Mouse (Mus musculus) gastrocnemius, postnatal 4 days (tissue): ENCODE results near the gene Chrne. TPM values are rescaled to one million over a fixed set of nuclear protein-coding genes. Genes with fewer than 3 reads are reported as not detected.
"Not testable (repeated sequence)": the region's sequence is repeated elsewhere in the genome, so short reads cannot be mapped to it uniquely, and the experiment has no call there.

Experiments
- DNase-seq, 2 experiments: peaks; one replicate each; pipeline ENCODE4 v3.0.0; 2021 to 2022; ENCODE audit warnings: low spot score in 2 of 2, mixed read lengths in 2 of 2
- total RNA-seq, 2 experiments: library from RNA; stranded (reverse); gene quantifications; 2 replicates each; pipeline ENCODE4 v1.2.3; 2021

Gene Chrne
- total RNA-seq, 2 experiments from 2014 or later = 13.8 to 21.4 TPM

DNA sequence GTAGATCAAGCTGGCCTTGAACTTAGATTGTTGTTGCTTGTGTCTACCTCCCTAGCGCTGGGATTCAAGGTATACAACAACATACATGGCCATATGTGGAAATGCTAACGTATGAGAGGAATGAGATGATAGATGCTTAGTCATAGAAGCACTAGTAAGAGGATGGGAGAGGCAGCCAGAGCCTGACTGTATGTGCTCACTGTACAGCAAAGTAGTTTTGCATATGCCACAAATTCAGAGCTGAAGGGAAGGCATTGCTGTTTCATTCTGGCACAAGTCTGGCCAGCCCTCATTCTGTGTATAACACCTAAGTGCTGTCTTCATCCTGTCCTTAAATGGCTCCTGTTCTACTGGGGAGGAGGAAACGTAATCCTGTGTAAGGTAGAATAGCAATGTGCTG is 32.8 kb downstream of the Chrne start:
- DNase-seq = no peak

DNA sequence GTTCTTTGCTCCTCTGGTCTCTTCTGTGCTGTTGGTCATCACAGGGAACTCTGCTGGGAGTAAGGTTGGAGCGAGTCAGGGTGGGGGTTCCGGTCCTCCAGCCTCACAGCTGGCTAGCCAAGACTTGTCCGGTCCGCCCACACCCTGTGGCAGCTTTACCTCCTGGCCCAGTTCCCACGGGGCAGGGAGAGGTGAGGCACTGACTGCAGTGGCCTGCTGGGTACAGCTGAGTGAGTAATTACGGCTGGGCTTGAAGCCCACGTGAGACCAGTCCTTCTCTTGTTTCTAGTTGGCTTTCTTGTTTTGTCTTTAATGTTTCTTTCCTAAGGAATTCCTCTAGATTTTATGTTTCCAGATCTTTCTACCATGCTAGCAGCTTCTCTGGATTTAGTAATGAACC is 33.6 kb downstream of the Chrne start:
- DNase-seq = peak in 1 of 2 experiments; percentile 46

DNA sequence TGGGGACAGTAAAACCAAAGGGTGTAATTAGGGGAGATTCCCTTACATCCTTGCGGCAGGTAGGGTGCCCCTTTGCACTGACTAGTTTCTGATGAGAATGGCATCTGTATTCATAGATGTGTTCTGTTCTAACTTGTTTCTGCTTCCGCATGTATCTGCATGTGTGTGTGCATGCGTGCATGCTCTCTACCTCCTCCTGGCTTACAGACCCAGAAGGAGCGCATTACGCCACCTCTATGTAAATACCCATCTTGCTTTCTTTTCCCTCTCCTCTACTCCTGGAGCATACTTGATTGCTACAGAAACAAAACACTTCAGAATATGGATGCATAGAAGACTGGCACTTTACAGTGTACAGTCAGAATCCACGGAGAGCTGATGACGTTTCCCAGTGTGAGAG is 35.2 kb downstream of the Chrne start:
- DNase-seq = no peak

DNA sequence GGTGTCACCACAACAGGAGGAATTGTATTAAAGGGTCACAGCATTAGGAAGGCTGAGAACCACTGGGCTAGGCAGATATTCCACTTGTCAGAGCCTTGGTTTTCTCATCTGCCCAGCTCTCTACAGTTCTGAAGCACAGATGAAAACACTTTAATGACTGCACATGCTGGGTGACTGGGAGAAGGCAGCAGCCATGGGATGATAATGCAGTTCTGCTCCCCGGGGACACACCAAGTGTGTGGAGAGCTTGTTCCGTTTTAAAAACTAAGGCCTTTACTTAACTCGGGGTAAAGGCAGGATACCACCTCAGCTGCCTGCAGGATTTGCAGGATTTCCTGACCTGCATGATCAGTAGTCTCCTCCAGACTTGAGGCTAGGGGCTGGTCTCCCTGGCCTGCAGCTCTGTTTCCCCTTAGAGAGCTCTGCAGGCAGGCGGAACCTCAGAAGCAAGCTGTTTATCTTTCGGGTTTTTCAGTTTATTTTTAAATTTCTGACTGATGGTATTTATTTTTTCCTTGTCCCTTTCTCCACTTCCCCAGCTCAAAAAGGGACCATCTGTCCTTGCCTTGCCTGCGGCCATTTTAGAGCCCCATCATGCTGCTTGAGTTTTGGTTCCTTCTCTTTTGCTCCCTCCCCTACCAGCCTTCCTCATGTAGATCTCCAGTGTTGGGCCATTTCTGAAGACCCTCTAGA is 35.8 kb downstream of the Chrne start:
- DNase-seq = no peak

DNA sequence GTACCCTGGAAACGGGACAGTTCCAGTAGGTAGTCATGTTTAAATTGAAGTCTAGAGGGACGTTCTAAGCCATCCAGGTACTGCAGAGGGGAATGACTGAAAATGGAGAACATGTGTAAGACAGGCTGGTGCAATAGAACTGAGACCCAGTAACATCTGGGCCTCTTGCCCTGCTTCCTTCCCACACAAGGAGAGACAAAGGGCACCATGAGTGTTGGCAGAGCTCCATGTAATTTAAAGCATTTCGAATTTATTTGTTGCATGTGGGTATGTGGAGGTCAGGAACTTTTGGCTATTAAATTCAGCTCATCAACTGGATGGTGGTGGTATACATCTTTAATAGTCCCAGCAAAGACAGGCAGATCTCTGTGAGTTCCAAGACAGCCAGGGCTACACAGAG is 36.8 kb downstream of the Chrne start:
- DNase-seq = no peak

DNA sequence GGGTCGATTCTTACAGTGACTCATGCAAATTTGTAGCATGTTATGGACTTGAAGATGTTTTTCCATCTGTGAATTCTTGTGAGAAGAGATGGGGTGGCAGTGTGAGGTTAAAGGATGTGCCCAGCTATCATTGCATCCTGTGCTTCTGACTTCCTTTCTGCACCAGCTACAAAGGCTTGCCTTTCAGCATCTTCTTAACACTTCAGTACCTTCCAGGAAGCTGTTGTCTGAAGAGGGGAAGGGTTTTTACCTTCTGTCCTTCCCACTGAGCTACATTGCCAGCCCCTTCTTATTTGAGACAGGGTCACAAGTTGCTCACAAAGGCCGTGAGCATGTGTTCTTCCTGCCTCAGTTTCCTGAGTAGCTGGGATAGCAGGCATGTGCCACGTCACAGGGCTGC is 38.1 kb downstream of the Chrne start:
- no peak for DNase-seq

DNA sequence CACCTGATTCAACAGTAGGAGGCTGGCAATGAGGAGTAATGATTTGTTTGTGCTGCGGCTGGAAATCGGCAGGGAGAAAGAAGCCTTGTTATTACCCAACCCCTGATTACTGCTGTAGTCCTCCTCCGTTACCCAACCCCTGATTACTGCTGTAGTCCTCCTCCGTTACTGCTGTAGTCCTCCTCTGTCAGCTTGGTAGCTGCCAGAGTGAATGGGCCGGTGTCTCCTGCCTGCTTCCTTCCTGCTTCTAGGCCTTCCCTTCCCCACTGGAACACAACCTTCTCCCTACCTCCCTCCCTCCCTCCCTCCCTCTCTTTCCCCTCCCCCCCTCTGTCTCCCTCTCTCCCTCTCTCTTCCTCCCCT is 38.7 kb downstream of the Chrne start:
- DNase-seq = no peak

DNA sequence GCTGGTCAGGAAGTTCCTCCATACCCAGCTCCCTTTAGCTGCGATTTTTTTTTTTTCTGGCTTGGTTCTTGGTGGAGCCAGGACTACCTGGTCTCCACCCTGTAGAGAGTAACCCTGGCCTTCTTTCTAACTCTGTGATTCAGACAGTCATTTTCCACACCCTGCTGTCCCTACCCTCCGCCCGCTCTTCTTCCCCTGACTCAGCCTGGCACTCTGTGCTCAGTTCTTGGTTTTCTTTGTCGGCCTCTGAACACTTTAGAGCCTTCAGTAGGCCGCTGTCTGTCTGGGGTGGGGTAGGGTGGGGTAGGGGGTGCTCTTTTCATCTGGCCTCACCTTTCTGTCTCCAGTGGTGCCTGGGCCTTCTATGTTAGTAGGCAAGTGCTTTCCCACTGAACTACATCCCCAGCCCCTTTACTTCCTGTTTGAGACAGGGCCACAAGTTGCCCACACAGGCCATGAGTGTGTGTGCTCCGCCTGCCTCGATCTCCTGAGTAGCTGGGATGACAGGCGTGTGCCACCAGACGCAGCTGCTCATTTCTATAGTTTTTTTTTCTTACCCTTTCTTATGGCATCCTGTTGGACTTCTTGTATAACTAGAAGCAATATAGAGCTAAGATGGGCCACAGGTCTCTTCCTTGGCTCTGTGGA is 39.2 kb downstream of the Chrne start:
- no peak for DNase-seq

DNA sequence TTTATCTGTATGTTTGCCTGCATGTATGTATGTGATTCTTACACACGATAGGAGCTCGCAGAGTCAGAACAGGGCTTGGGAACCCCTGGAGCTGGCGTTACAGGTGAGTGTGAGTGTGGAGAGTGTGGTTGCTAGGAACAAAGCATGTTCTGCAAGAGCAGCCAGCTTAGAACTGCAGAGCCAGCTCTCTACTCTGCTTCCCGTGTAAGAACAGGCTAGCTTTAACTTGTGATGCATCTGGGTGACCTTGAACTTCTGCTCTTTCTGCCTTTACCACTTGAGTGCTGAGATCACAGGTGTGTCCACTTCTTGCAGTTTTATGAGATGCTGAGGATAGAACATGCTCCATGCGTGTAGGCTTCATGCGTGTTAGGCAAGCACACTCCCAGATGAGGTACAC is 40.1 kb downstream of the Chrne start:
- no peak for DNase-seq

DNA sequence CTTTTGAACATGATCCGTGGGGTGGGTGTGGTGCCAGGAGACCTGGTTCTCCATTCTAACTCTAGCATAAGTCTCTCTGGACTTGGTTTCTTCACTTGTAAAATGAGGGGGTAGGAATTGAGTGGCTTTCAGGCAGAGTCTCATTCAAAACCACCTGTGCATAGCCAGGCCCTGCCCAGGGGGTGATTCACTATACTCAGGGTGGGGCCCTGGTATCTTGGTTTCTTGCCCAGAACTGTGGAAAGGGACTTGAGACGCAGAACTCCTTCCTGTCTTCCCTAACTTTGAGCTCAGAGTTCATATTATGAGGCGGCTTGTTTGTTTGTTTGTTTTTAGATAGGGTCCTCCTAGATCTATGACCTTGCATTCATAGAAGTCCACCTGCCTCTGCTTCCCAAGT is 41.8 kb downstream of the Chrne start:
- DNase-seq = no peak

DNA sequence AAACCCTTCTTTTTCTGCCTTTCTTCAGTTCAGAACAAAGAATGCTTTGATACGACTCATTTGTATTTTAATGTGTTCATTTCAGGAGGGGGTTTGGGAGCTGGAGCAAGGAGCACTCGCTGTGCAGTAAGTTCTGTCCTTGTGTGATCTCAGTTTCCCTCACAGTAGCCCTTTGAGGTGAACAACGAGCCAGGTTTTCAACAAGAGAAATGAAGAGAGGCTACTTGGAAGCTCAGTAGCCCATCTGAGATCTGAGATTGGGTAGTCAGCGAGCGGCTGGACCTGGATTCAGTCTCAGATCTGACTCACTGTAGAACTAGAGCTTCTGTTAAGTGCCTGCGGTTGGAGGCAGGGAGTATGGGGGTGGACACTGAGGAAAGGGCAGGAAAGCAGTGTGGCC is 45.1 kb downstream of the Chrne start:
- DNase-seq = no peak

DNA sequence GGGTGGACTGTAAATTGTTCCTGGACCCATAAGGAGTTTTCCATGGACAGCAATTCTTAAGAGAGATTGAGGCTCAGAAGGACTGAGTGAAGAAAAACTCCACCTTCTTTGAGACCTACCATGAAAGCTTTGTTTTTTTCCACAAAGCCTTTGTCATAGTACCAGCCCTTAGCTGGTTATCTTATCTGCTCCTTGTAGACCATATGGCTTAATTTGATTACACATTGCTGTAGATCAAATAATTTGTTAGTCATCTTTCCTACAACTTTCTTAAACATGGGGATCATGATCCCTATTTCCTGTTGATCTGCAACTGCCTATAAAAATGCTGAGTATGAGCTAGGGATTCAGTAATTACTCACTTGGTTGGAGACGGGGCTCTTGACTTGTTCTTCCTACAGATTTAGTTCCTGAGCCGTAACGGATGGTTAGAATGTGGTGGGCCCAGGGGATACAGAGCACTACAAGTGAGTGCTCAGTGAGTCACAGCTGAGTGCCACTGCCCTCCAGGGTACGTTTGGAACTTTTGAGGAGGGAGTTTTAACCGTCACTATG is 46.6 kb downstream of the Chrne start:
- no peak for DNase-seq

DNA sequence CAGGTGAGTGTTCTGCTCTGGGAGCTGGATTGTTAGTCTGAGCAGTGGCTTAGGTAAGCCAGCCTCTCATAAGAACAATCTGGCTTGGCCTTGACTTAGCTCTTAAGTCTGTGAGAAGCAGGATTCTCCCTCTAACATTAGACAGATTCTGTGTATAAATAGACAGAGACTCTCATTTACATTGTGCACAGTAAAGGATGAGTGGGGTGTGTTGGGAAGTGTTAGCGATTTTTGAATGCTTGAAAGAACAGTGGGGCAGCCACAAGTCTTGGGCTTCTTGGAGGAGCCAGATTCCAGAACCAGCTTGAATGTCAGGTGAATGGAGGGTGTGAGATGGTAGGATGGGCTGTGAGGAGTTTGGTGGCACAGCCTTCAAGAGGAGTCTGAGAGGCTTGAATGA is 47.4 kb downstream of the Chrne start:
- DNase-seq = no peak

DNA sequence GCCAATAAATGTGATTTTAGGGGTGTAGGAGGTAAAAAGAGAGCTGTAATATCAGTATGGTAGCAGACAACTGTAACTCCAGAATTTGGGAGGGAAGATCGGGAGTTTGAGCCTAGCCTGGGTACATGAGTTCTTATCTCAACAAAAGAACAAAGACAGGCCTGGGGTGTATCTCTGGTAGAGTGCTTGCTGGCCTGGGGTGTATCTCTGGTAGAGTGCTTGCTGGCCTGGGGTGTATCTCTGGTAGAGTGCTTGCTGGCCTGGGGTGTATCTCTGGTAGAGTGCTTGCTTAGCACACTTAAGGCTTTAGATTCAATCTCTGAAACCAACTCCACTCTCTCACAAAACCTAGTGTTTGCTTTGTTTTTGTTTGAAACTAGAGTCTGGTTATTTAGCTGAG is 48.4 kb downstream of the Chrne start:
- DNase-seq = not testable (repeated sequence)

DNA sequence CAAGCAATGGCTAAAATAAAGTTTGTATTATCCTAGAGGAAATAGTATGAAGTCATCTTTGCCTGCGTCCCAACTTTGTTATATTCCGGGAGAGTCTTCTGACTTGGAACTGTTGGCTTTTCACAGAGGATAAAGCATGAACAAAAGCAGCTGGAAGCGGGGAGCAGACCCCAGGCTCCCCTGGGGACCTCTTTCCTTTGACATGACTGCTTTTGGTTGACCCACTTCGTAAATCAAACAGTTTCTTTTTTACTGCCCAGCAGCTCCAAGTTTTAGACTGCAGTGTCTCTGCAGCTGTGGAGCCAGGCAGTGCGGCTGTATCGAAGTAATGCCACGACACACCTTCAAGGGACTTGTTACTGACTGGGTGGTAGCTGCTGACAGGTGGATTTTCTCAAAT is 52.4 kb downstream of the Chrne start:
- no peak for DNase-seq

Other genes starting within 250 kb of the Chrne start
- gene Pelp1, start 209.2 kb downstream of the Chrne start, total RNA-seq = 10 to 100 TPM; 26.1 to 26.5 TPM
- gene Arrb2, start 186.6 kb downstream of the Chrne start, total RNA-seq = 10 to 100 TPM; 20.4 to 24.7 TPM
- 10 to 100 TPM; 11.2 TPM for gene Med11, start 167.3 kb downstream of the Chrne start, total RNA-seq
- 1 to 10 TPM in 1 of 2 experiments, under 1 TPM in 1; 0.96 to 1.3 TPM for gene Zmynd15, start 159.8 kb downstream of the Chrne start, total RNA-seq
- 1 to 10 TPM; 5.0 to 5.1 TPM for gene Cxcl16, start 159.2 kb downstream of the Chrne start, total RNA-seq
- gene Tm4sf5, start 114.0 kb downstream of the Chrne start, total RNA-seq = not detected
- gene Vmo1, start 104.6 kb downstream of the Chrne start, total RNA-seq = under 1 TPM; 0.86 to 0.88 TPM
- under 1 TPM in 1 of 2 experiments, not detected in 1; 0.25 TPM for gene Gltpd2, start 100.0 kb downstream of the Chrne start, total RNA-seq
- 100 to 1,000 TPM; 349 to 357 TPM for gene Psmb6, start 93.8 kb downstream of the Chrne start, total RNA-seq
- not detected for gene Gm40193, start 86.3 kb downstream of the Chrne start, total RNA-seq
- 10 to 100 TPM; 23.4 to 23.6 TPM for gene Pld2, start 79.2 kb downstream of the Chrne start, total RNA-seq
- 10 to 100 TPM; 44.8 to 46.3 TPM for gene Mink1, start 56.3 kb downstream of the Chrne start, total RNA-seq
- gene 4930544D05Rik, start 3.4 kb downstream of the Chrne start, total RNA-seq = not detected
- gene Gp1ba, start 19.9 kb upstream of the Chrne start, total RNA-seq = under 1 TPM; 0.32 to 0.39 TPM
- gene Rnf167, start 28.0 kb upstream of the Chrne start, total RNA-seq = 10 to 100 TPM; 43.5 to 44.0 TPM
- 100 to 1,000 TPM; 222 TPM for gene Slc25a11, start 28.3 kb upstream of the Chrne start, total RNA-seq
- 100 to 1,000 TPM; 620 to 621 TPM for gene Pfn1, start 35.4 kb upstream of the Chrne start, total RNA-seq
- gene Eno3, start 38.0 kb upstream of the Chrne start, total RNA-seq = 1,000 to 10,000 TPM; 4,042 to 4,361 TPM
- 100 to 1,000 TPM; 119 to 129 TPM for gene Spag7, start 50.2 kb upstream of the Chrne start, total RNA-seq
- gene Camta2, start 68.9 kb upstream of the Chrne start, total RNA-seq = 10 to 100 TPM; 18.1 to 20.3 TPM
- 1 to 10 TPM; 2.0 to 3.0 TPM for gene Inca1, start 80.9 kb upstream of the Chrne start, total RNA-seq
- 100 to 1,000 TPM; 162 to 166 TPM for gene Kif1c, start 81.3 kb upstream of the Chrne start, total RNA-seq
- 10 to 100 TPM; 11.8 to 13.6 TPM for gene Zfp3, start 145.0 kb upstream of the Chrne start, total RNA-seq
- not detected for gene Scimp, start 193.4 kb upstream of the Chrne start, total RNA-seq
- 10 to 100 TPM; 39.4 to 40.7 TPM for gene Rabep1, start 225.6 kb upstream of the Chrne start, total RNA-seq